Mouse (Mus musculus) stomach, embryonic 15.5 days (tissue): ENCODE results near the gene Mphosph9. TPM values are rescaled to one million over a fixed set of nuclear protein-coding genes. Genes with fewer than 3 reads are reported as not detected.
A peak's percentile ranks its signal among the peaks of the same experiment; 100 is the strongest.
"Not testable (repeated sequence)": the region's sequence is repeated elsewhere in the genome, so short reads cannot be mapped to it uniquely, and the experiment has no call there.

ENCODE experiments used
- ATAC-seq: fragments of 200-750 bp; cut with Nextera tagmentation; 2 replicates; pipeline ENCODE4 v1.8.0; 2017; ENCODE audit warnings: low read depth, moderate number of reproducible peaks, moderate TSS enrichment; ENCODE audit not compliant: insufficient read depth, low FRiP score
- H3K27ac ChIP-seq: fragments of 300-500 bp; sonication (generic); 2 replicates; pipeline ENCODE4 v1.5.1; 2015; ENCODE audit warnings: mild to moderate bottlenecking, inconsistent platforms
- H3K27me3 ChIP-seq: fragments of 300-500 bp; sonication (generic); replicated peaks from 2 replicates; pipeline ENCODE4 v1.6.1; 2015; ENCODE audit warnings: inconsistent platforms
- H3K36me3 ChIP-seq: fragments of 300-500 bp; sonication (generic); 2 replicates; pipeline ENCODE4 v1.6.1; 2015; ENCODE audit warnings: inconsistent platforms
- H3K4me1 ChIP-seq: fragments of 300-500 bp; sonication (generic); 2 replicates; pipeline ENCODE4 v1.6.1; 2015; ENCODE audit warnings: inconsistent platforms
- H3K4me2 ChIP-seq: fragments of 300-500 bp; sonication (generic); 2 replicates; pipeline ENCODE4 v1.6.1; 2015; ENCODE audit warnings: mild to moderate bottlenecking, inconsistent platforms
- H3K4me3 ChIP-seq: fragments of 300-500 bp; sonication (generic); replicated peaks from 2 replicates; pipeline ENCODE4 v1.5.1; 2015; ENCODE audit warnings: inconsistent platforms
- H3K9ac ChIP-seq: fragments of 300-500 bp; sonication (generic); 2 replicates; pipeline ENCODE4 v1.6.1; 2015; ENCODE audit warnings: inconsistent platforms
- H3K9me3 ChIP-seq: fragments of 300-500 bp; sonication (generic); 2 replicates; pipeline ENCODE4 v1.6.1; 2016; ENCODE audit warnings: inconsistent platforms
- WGBS: fragments of 180-500 bp; shearing (Covaris S2); methylation state at CpG from one replicate; pipeline ENCODE4 v1.1.7; 2015; 5-methylcytosine and 5-hydroxymethylcytosine counted together
- polyA plus RNA-seq: library from polyadenylated mRNA; unstranded; fragments of >200 nt; fragmentation: Nextera tagmentation; extraction: Ambion mirVana; gene quantifications from 2 replicates; pipeline ENCODE4 v1.2.1, GENCODE M21; 2015

Mphosph9 gene
- polyA plus RNA-seq, 1 experiment from 2014 or later, result 10.4 TPM

GRCm38 (mm10) chr5:124299307-124299706 lies 28.5 kb downstream of the Mphosph9 start:
- ATAC-seq, H3K27ac ChIP-seq, H3K4me3 ChIP-seq, H3K9me3 ChIP-seq, H3K4me2 ChIP-seq, H3K27me3 ChIP-seq, H3K4me1 ChIP-seq, H3K9ac ChIP-seq: not testable (repeated sequence)
- peaks cover 26% of the 10 kb centered on the region for H3K36me3 ChIP-seq
- 57% methylated on average over 4 of the region's 4 CpGs for WGBS

- Histone ChIP-seq H3K4me3 (no peak overlapping the region), H3K36me3 (peaks cover 29% of the 10 kb centered on the region), H3K4me1 (no peaks in the 10 kb centered on the region), H3K27ac (no peak overlapping the region), H3K27me3 (no peaks in the 10 kb centered on the region), H3K9ac (no peak overlapping the region), H3K4me2 (no peak overlapping the region), H3K9me3 (no peaks in the 10 kb centered on the region)
- WGBS, result 93% methylated on average over 4 of the region's 4 CpGs
- no peak for ATAC-seq
These were observed 31.3 kb downstream of the Mphosph9 start for GRCm38 (mm10) chr5:124296475-124296874.

- Histone ChIP-seq H3K9ac (no peak overlapping the region), H3K27ac (no peak overlapping the region), H3K9me3 (no peaks in the 10 kb centered on the region), H3K4me1 (no peaks in the 10 kb centered on the region), H3K4me3 (no peak overlapping the region), H3K27me3 (no peaks in the 10 kb centered on the region), H3K4me2 (no peak overlapping the region), H3K36me3 (peaks cover 42% of the 10 kb centered on the region)
- WGBS, result 94% methylated on average over 5 of the region's 5 CpGs
- no peak for ATAC-seq
These were observed 33.8 kb downstream of the Mphosph9 start for GRCm38 (mm10) chr5:124293967-124294366.

- Histone ChIP-seq H3K9ac (no peak overlapping the region), H3K36me3 (peaks cover 31% of the 10 kb centered on the region), H3K4me2 (no peak overlapping the region), H3K27me3 (no peaks in the 10 kb centered on the region), H3K9me3 (no peaks in the 10 kb centered on the region), H3K4me3 (no peak overlapping the region), H3K27ac (no peak overlapping the region), H3K4me1 (no peaks in the 10 kb centered on the region)
- WGBS, result 91% methylated on average over 4 of the region's 4 CpGs
- ATAC-seq, result no peak
These were observed 37.6 kb downstream of the Mphosph9 start for GRCm38 (mm10) chr5:124290216-124290615.

- Histone ChIP-seq H3K4me2 (no peak overlapping the region), H3K27me3 (no peaks in the 10 kb centered on the region), H3K36me3 (peaks cover 31% of the 10 kb centered on the region), H3K4me1 (no peaks in the 10 kb centered on the region), H3K27ac (no peak overlapping the region), H3K4me3 (no peak overlapping the region), H3K9me3 (no peaks in the 10 kb centered on the region), H3K9ac (no peak overlapping the region)
- ATAC-seq, result no peak
- WGBS, result 91% methylated on average over 6 of the region's 6 CpGs
These were observed 40.0 kb downstream of the Mphosph9 start for GRCm38 (mm10) chr5:124287616-124288247.

DNA sequence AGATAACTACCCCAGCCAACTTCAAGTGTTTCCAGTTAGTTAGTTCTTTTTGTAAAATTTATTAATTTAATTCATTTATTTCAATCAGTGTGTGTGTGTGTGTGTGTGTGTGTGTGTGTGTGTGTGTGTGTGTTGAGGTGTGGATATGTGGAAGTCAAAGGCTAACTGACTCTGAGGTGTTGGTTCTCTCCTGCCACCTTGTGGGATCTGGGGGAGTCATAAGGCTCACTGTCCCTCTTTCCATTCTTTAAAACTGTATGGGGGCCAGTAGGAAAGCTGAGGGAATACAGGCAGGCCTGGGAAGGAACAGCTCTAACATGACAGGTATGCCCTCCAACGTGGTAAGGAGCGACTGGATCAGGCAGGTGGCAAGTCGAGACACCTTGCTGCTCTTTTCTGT lies 43.4 kb downstream of the Mphosph9 start:
- ATAC-seq, result no peak
- no peak overlapping the region for H3K27ac ChIP-seq
- H3K9me3 ChIP-seq, result no peaks in the 10 kb centered on the region
- 67% methylated on average over 3 of the region's 3 CpGs for WGBS
- peaks cover 19% of the 10 kb centered on the region for H3K36me3 ChIP-seq
- no peak overlapping the region for H3K4me3 ChIP-seq
- no peak overlapping the region for H3K9ac ChIP-seq
- H3K27me3 ChIP-seq, result no peaks in the 10 kb centered on the region
- H3K4me2 ChIP-seq, result no peak overlapping the region
- no peaks in the 10 kb centered on the region for H3K4me1 ChIP-seq

- WGBS, result 83% methylated on average over 2 of the region's 2 CpGs
- no peak overlapping the region for H3K27ac ChIP-seq
- ATAC-seq, result no peak
- H3K9ac ChIP-seq, result no peak overlapping the region
- H3K9me3 ChIP-seq, result no peaks in the 10 kb centered on the region
- no peaks in the 10 kb centered on the region for H3K4me1 ChIP-seq
- peaks cover 14% of the 10 kb centered on the region for H3K36me3 ChIP-seq
- H3K4me3 ChIP-seq, result no peak overlapping the region
- no peak overlapping the region for H3K4me2 ChIP-seq
- no peaks in the 10 kb centered on the region for H3K27me3 ChIP-seq
These were observed 44.9 kb downstream of the Mphosph9 start for GRCm38 (mm10) chr5:124282854-124283253.

DNA sequence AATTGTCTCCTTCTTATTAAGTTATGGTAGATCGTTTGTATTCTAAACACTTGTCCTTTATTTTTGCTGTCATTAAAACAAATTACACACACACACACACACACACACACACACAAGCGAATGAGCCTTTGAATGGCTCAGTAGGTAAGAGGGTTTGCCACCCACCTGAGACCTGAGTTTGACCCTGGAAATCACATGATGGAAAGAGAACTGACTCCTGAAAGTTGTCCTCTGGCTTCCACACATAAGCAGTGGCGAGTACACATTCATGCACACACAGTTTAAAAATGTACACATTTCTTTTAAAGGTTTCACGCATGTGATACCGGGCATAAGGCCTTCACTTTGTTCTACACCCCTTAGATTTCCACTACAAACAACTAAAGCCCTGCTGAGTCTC lies 57.5 kb downstream of the Mphosph9 start:
- 88% methylated on average over 5 of the region's 5 CpGs for WGBS
- no peak overlapping the region for H3K4me3 ChIP-seq
- no peaks in the 10 kb centered on the region for H3K36me3 ChIP-seq
- H3K9me3 ChIP-seq, result no peaks in the 10 kb centered on the region
- ATAC-seq, result no peak
- no peak overlapping the region for H3K27ac ChIP-seq
- H3K9ac ChIP-seq, result no peak overlapping the region
- H3K27me3 ChIP-seq, result no peaks in the 10 kb centered on the region
- no peaks in the 10 kb centered on the region for H3K4me1 ChIP-seq
- H3K4me2 ChIP-seq, result no peak overlapping the region

DNA sequence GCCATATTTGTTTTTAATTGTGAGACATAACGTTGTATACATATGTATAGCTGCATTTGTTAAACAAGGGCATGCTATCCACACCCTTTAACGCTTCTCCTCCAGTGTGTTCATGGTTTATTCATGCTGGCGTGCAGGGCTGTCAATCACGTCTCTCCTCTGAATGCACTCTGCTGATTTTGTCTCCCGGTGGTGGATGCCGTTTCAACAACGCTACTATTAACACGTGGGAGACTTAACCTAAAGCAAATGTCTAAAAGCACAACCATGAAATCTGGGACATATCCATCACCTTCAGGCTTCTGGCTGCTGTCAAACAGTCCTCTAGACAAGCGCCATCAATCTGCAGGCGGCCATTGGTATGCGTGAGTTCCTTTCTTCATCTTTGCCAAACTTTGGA lies 58.1 kb downstream of the Mphosph9 start:
- Histone ChIP-seq H3K27me3 (no peaks in the 10 kb centered on the region), H3K36me3 (no peaks in the 10 kb centered on the region), H3K4me3 (no peak overlapping the region), H3K9me3 (no peaks in the 10 kb centered on the region), H3K4me1 (no peaks in the 10 kb centered on the region), H3K4me2 (no peak overlapping the region), H3K27ac (no peak overlapping the region), H3K9ac (no peak overlapping the region)
- WGBS, result 84% methylated on average over 11 of the region's 11 CpGs
- ATAC-seq, result no peak

DNA sequence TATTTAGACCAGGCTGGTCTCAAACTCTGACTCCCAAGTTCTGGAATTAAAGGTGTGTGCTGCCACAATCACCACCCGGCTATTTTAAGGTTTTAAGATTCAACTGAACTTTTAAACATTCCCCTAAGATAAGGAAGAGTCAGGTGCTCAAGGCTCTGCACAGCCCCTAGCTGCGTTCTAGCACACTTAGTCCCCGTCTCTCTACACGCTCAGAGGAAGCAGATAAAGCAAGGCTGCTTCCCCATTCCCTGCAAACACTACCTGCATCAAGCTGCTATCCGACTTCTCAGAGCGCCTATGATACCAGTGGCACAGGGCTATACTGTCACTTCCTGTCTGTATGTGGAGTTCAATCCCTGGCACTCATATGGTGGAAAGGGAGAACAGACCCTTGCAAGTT lies 60.1 kb downstream of the Mphosph9 start:
- no peak overlapping the region for H3K4me2 ChIP-seq

GRCm38 (mm10) chr5:124266821-124267220 lies 61.0 kb downstream of the Mphosph9 start:
- no peak overlapping the region for H3K27ac ChIP-seq
- H3K9me3 ChIP-seq, result no peaks in the 10 kb centered on the region
- no peaks in the 10 kb centered on the region for H3K36me3 ChIP-seq
- H3K4me2 ChIP-seq, result no peak overlapping the region
- H3K9ac ChIP-seq, result no peak overlapping the region
- H3K27me3 ChIP-seq, result no peaks in the 10 kb centered on the region
- no peak for ATAC-seq
- 80% methylated on average over 6 of the region's 6 CpGs for WGBS
- H3K4me3 ChIP-seq, result no peak overlapping the region
- H3K4me1 ChIP-seq, result no peaks in the 10 kb centered on the region

More for the DNA sequence above, 60.1 kb downstream of the Mphosph9 start:
- Histone ChIP-seq H3K4me3 (no peak overlapping the region), H3K36me3 (no peaks in the 10 kb centered on the region), H3K9ac (no peak overlapping the region), H3K27me3 (no peaks in the 10 kb centered on the region), H3K27ac (no peak overlapping the region), H3K4me1 (no peaks in the 10 kb centered on the region), H3K9me3 (no peaks in the 10 kb centered on the region)
- no peak for ATAC-seq
- 68% methylated on average over 6 of the region's 6 CpGs for WGBS

DNA sequence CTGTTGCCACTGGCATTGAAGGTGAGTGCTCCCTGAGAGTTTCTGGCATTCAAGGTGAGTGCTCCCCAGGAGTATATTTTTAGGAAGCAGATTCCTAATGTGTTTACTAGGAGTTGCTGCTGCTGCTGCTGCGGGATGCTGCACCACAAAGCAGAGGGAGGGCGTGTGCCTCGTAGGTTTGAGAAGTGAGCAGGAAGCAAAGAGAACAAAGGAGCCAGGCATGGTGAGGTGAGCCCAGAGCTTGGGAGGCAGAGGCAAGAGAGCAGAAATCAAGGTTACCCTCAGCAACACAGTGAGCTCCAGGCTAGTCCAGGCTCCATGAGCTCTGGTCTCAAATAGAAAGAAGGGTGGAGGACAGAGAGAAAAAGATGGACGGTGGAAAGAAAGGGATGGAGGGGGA lies 64.5 kb downstream of the Mphosph9 start:
- Histone ChIP-seq H3K4me2 (no peak overlapping the region), H3K4me3 (no peak overlapping the region), H3K9ac (no peak overlapping the region), H3K27me3 (no peaks in the 10 kb centered on the region), H3K27ac (peak overlapping the region; percentile 79; the same call in 1 of the 2 replicates), H3K4me1 (no peaks in the 10 kb centered on the region), H3K9me3 (no peaks in the 10 kb centered on the region), H3K36me3 (peaks cover 7% of the 10 kb centered on the region; the same call in 1 of the 2 replicates)
- 62% methylated on average over 4 of the region's 4 CpGs for WGBS
- ATAC-seq, result no peak

- peak overlapping the region; percentile 79 for H3K27ac ChIP-seq
- H3K36me3 ChIP-seq, result peaks cover 10% of the 10 kb centered on the region; the same call in 1 of the 2 replicates
- 75% methylated on average over 4 of the region's 4 CpGs for WGBS
These were observed 65.7 kb downstream of the Mphosph9 start for GRCm38 (mm10) chr5:124262090-124262489.

More at GRCm38 (mm10) chr5:124262090-124262489, 65.7 kb downstream of the Mphosph9 start:
- Histone ChIP-seq H3K4me2 (no peak overlapping the region), H3K4me1 (no peaks in the 10 kb centered on the region), H3K27me3 (no peaks in the 10 kb centered on the region), H3K4me3 (no peak overlapping the region), H3K9ac (no peak overlapping the region), H3K9me3 (no peaks in the 10 kb centered on the region)
- peak; percentile 43; the same call in 1 of the 2 replicates for ATAC-seq
